Mouse (Mus musculus) heart, embryonic 11.5 days (tissue): Measurements from ENCODE around the gene Urb1. TPM values are rescaled to one million over a fixed set of nuclear protein-coding genes. Genes with fewer than 3 reads are reported as not detected.

Source experiments
- ATAC-seq: fragments of 200-750 bp; cut with Nextera tagmentation; replicated peaks from 2 replicates; pipeline ENCODE4 v1.8.0; 2017; ENCODE audit warnings: moderate library complexity; ENCODE audit not compliant: insufficient number of reproducible peaks, low FRiP score, low TSS enrichment
- H3K27ac ChIP-seq: fragments of 300-500 bp; sonication (generic); 2 replicates; pipeline ENCODE4 v1.5.1; 2014; ENCODE audit warnings: mild to moderate bottlenecking, low read depth, low read length
- H3K27me3 ChIP-seq: fragments of 300-500 bp; sonication (generic); 2 replicates; pipeline ENCODE4 v1.6.1; 2014; ENCODE audit warnings: mild to moderate bottlenecking, low read length, mixed read lengths; ENCODE audit not compliant: control insufficient read depth, insufficient read depth
- H3K36me3 ChIP-seq: fragments of 300-500 bp; sonication (generic); 2 replicates; pipeline ENCODE4 v1.6.1; 2014; ENCODE audit warnings: mild to moderate bottlenecking, low read length, moderate library complexity, mixed read lengths; ENCODE audit not compliant: control insufficient read depth, insufficient read depth
- H3K4me1 ChIP-seq: fragments of 300-500 bp; sonication (generic); 2 replicates; pipeline ENCODE4 v1.6.1; 2014; ENCODE audit warnings: low read length; ENCODE audit not compliant: control insufficient read depth, insufficient read depth
- H3K4me2 ChIP-seq: fragments of 300-500 bp; sonication (generic); 2 replicates; pipeline ENCODE4 v1.6.1; 2014; ENCODE audit warnings: mild to moderate bottlenecking, moderate library complexity
- H3K4me3 ChIP-seq: fragments of 300-500 bp; sonication (generic); 2 replicates; pipeline ENCODE4 v1.5.1; 2014; ENCODE audit warnings: low read depth, low read length
- H3K9ac ChIP-seq: fragments of 300-500 bp; sonication (generic); 2 replicates; pipeline ENCODE4 v1.6.1; 2014; ENCODE audit warnings: mild to moderate bottlenecking, low read depth, low read length, moderate library complexity
- H3K9me3 ChIP-seq: fragments of 300-500 bp; sonication (generic); replicated peaks from 2 replicates; pipeline ENCODE4 v1.6.1; 2016; ENCODE audit warnings: low read length; ENCODE audit not compliant: control insufficient read depth
- WGBS: fragments of 180-500 bp; shearing (Covaris S2); extraction: QIAGEN DNeasy Blood & Tissue Kit; methylation state at CpG from one replicate; pipeline ENCODE4 v1.1.7; 2014; ENCODE audit not compliant: insufficient replicate concordance; 5-methylcytosine and 5-hydroxymethylcytosine counted together
- polyA plus RNA-seq: library from polyadenylated mRNA; unstranded; fragments of >200 nt; fragmentation: Nextera tagmentation; extraction: Ambion mirVana; gene quantifications from 2 replicates; pipeline ENCODE4 v1.2.1, GENCODE M21; 2014

Urb1 gene
- polyA plus RNA-seq, 1 experiment from 2014 or later, result 9.9 TPM

- Histone ChIP-seq H3K9me3 (no peaks in the 10 kb centered on the region), H3K36me3 (peaks cover 14% of the 10 kb centered on the region), H3K27me3 (no peaks in the 10 kb centered on the region), H3K4me1 (no peaks in the 10 kb centered on the region), H3K9ac (no peak overlapping the region), H3K27ac (no peak overlapping the region), H3K4me2 (no peak overlapping the region), H3K4me3 (no peak overlapping the region)
- no peak for ATAC-seq
- WGBS, result 85% methylated on average over 6 of the region's 6 CpGs
These were observed 35.6 kb downstream of the Urb1 start for GRCm38 (mm10) chr16:90774646-90775045.

- Histone ChIP-seq H3K9ac (no peak overlapping the region), H3K36me3 (peaks cover 18% of the 10 kb centered on the region), H3K27ac (no peak overlapping the region), H3K4me1 (no peaks in the 10 kb centered on the region), H3K4me3 (no peak overlapping the region), H3K27me3 (no peaks in the 10 kb centered on the region), H3K9me3 (0 out of 2 replicates have a peak, but pooled peaks cover under 1% of the 10 kb centered on the region), H3K4me2 (no peak overlapping the region)
- WGBS, result 91% methylated on average over 12 of the region's 12 CpGs
- ATAC-seq, result no peak
These were observed 36.0 kb downstream of the Urb1 start for GRCm38 (mm10) chr16:90774216-90774615.

- no peak overlapping the region for H3K4me3 ChIP-seq
- no peaks in the 10 kb centered on the region for H3K27me3 ChIP-seq
- ATAC-seq, result no peak
- H3K4me1 ChIP-seq, result no peaks in the 10 kb centered on the region
- H3K9me3 ChIP-seq, result 0 out of 2 replicates have a peak, but pooled peaks cover 3% of the 10 kb centered on the region
- WGBS, result 93% methylated on average over 15 of the region's 15 CpGs
- H3K4me2 ChIP-seq, result no peak overlapping the region
- H3K9ac ChIP-seq, result no peak overlapping the region
- peaks cover 28% of the 10 kb centered on the region for H3K36me3 ChIP-seq
- no peak overlapping the region for H3K27ac ChIP-seq
These were observed 43.2 kb downstream of the Urb1 start for GRCm38 (mm10) chr16:90766919-90767454.

- H3K36me3 ChIP-seq, result peaks cover 28% of the 10 kb centered on the region
- H3K4me3 ChIP-seq, result no peak overlapping the region
- no peak overlapping the region for H3K27ac ChIP-seq
- no peak overlapping the region for H3K4me2 ChIP-seq
- WGBS, result 72% methylated on average over 9 of the region's 9 CpGs
- H3K27me3 ChIP-seq, result no peaks in the 10 kb centered on the region
- ATAC-seq, result no peak
- no peak overlapping the region for H3K9ac ChIP-seq
- peaks cover 7% of the 10 kb centered on the region; the same call in 1 of the 2 replicates for H3K4me1 ChIP-seq
- 0 out of 2 replicates have a peak, but pooled peaks cover 3% of the 10 kb centered on the region for H3K9me3 ChIP-seq
These were observed 44.9 kb downstream of the Urb1 start for GRCm38 (mm10) chr16:90765195-90765877.

- H3K9me3 ChIP-seq, result no peaks in the 10 kb centered on the region
- peak; percentile 87 for ATAC-seq
- peaks cover 9% of the 10 kb centered on the region for H3K36me3 ChIP-seq
- H3K27me3 ChIP-seq, result no peaks in the 10 kb centered on the region
- H3K9ac ChIP-seq, result no peak overlapping the region
- peak overlapping the region; percentile 6 for H3K4me2 ChIP-seq
- peak overlapping the region; percentile 61; the same call in 1 of the 2 replicates for H3K27ac ChIP-seq
- 16% methylated on average over 4 of the region's 4 CpGs for WGBS
- H3K4me3 ChIP-seq, result no peak overlapping the region
- H3K4me1 ChIP-seq, result peaks cover 11% of the 10 kb centered on the region; the same call in 1 of the 2 replicates
These were observed 49.7 kb downstream of the Urb1 start for GRCm38 (mm10) chr16:90760515-90760914.

- H3K27me3 ChIP-seq, result no peaks in the 10 kb centered on the region
- ATAC-seq, result no peak
- H3K4me2 ChIP-seq, result no peak overlapping the region
- H3K27ac ChIP-seq, result no peak overlapping the region
- peaks cover 9% of the 10 kb centered on the region for H3K36me3 ChIP-seq
- H3K9ac ChIP-seq, result no peak overlapping the region
- no peaks in the 10 kb centered on the region for H3K9me3 ChIP-seq
- 73% methylated on average over 3 of the region's 3 CpGs for WGBS
- H3K4me3 ChIP-seq, result no peak overlapping the region
- H3K4me1 ChIP-seq, result peaks cover 11% of the 10 kb centered on the region; the same call in 1 of the 2 replicates
These were observed 50.9 kb downstream of the Urb1 start for GRCm38 (mm10) chr16:90759335-90759734.

- Histone ChIP-seq H3K9ac (no peak overlapping the region), H3K4me1 (peaks cover 19% of the 10 kb centered on the region), H3K36me3 (peaks cover 9% of the 10 kb centered on the region), H3K4me2 (no peak overlapping the region), H3K9me3 (no peaks in the 10 kb centered on the region), H3K4me3 (no peak overlapping the region), H3K27me3 (no peaks in the 10 kb centered on the region), H3K27ac (no peak overlapping the region)
- ATAC-seq, result no peak
- 89% methylated on average over 13 of the region's 13 CpGs for WGBS
These were observed 56.7 kb downstream of the Urb1 start for GRCm38 (mm10) chr16:90753386-90753941.

GRCm38 (mm10) chr16:90748169-90748568 lies 62.0 kb downstream of the Urb1 start:
- Histone ChIP-seq H3K27ac (no peak overlapping the region), H3K9ac (no peak overlapping the region), H3K27me3 (no peaks in the 10 kb centered on the region), H3K4me1 (peaks cover 37% of the 10 kb centered on the region), H3K9me3 (no peaks in the 10 kb centered on the region), H3K4me2 (no peak overlapping the region), H3K36me3 (peaks cover 4% of the 10 kb centered on the region; the same call in 1 of the 2 replicates), H3K4me3 (no peak overlapping the region)
- ATAC-seq, result no peak
- WGBS, result 88% methylated on average over 7 of the region's 7 CpGs
